Mouse (Mus musculus) left cerebral cortex, adult 8-10 months (tissue): ENCODE data around the gene Zfp580. TPM values are rescaled to one million over a fixed set of nuclear protein-coding genes. Genes with fewer than 3 reads are reported as not detected.
"Not testable (repeated sequence)": the region's sequence is repeated elsewhere in the genome, so short reads cannot be mapped to it uniquely, and the experiment has no call there.

Experiments used
- DNase-seq, 2 experiments: peaks; one replicate each; pipeline ENCODE4 v3.0.0; 2022; ENCODE audit warnings: low spot score in 2 of 2
- total RNA-seq, 4 experiments: library from RNA; stranded (reverse); gene quantifications; 2 replicates each; pipeline ENCODE4 v1.2.4; 2022

Zfp580 gene
- 10 to 100 TPM; 25.2 to 31.7 (median 27.2) TPM for total RNA-seq

DNA sequence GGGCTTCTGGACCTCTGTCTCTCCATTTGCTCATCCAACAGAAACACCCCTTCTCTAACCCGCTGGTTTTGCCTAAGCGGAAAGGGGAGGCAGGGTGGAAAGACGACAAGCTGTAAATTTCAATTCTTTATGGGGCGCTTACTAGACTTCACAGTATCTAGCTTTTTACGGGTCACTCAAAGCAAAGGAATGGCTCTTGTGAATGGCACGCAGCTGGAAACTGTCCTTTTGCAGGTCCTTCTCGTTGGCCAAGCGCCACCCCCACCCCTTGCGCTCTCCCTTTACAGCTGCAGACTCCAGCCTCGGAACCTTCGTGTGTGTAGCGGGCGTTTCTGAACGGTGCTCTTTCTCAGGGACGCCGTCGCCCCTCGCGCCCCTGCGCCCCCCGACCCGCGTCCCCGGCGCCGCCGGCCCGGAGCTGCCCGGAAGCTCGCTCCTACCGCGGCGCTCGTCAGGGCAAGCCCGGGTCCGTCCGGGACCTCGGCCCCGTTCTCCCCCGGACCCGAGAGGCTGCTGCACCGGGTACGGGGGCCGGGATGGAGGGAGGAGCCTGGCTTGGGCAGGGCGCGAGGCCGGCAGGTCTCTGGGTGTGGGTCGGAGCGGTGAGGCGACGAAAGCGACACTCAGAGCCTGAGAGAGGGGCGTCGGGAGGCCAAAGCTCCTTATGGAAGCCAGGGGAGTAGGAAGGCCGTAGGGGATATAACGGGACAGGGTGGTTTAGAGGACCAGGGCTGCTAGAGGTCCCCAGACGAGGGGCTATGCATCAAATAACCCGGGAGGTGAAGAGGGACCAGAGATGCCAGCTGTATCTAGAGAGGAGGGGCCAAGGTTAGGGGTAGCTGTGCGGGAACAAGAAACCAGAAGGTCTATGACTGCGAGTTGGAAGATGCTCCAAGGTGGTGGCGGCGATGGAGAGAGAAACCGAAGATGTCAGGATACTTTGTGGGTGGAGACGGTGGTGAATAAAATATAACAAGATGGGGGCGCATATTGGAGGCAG is at the start of gene Zfp580:
Zfp580 (plus strand) TSS at position 346 of the 1,000 bp plus-strand sequence.
- peak in 1 of 2 experiments; percentile 76 for DNase-seq

DNA sequence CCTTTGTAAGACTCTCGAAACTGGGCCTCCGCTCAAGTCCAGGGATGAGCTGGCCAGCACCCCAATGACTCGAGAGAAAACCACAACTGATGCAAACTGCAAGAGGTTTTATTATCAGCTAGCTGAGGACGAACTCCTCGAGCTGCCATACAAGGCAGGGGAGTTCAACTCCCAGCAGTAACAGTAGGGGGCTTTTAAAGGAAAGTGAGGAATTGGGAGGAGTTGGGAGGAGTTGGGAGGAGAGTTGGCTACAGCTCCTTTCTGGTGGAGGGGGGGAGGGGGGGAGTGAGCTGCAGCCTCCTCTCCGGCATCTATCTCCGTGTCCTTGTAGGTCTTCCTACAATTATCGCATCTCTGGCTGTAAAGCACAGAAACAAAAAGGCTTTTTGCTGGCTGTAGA is 48.5 kb upstream of the Zfp580 start:
- not testable (repeated sequence) for DNase-seq

DNA sequence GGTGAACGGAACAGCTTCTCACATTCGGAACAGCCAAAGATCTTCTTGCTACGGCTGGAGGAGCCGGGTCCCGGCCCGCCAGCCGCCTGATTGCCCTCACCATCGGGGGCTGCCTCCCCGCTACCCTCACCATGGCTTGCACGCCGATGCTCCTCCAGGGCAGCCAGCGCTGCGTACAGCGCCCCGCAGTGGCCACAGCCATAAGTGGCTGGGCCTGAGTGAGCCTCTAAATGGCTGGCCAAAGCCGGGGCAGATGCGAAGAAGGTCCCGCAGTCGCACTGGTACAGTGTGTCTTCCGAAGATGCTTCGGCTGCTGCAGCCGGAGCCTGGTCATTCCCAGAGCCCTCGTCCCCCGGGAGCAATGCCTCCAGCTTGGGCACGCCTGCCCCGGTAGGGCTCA is 43.1 kb upstream of the Zfp580 start:
- no peak for DNase-seq

DNA sequence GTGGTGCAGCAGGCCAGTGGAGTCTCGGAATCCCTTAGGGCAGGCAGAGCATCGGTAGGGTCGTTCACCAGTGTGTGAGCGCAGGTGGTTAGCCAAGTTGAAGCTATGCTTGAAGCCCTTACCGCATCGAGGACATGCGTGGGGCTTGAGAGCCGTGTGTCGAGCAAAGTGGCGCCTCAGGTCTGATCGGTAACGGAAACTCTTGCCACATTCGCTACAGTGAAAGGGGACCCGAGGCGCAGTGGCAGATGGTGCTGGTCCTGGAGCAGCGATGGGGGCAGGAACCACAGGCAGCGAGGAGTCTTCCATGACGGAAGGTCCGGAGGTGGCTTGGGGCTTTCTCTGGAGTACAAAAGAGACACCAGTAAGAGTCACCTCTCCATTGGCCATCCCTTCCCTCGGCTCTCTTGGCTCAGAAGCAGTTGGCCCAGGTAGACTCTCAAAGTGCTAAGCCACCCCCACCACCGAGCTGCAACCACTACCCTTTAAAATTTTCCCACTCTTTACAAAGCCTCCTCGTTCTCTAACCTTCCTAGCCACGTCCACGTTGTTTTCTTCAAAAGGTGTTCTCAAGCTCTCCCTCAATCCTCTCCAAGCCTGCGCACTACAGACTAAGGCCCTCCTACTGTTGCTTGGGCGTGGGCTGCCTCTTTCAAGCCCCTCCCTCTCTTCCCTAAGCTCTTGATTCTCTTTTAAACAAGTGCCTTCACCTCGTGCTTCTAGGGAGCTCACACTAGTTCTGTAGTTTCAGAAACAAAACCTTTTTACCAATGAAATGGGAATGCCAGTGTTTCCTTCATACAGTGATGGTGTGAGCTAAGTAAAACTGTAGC is 38.4 kb upstream of the Zfp580 start:
- DNase-seq = no peak

DNA sequence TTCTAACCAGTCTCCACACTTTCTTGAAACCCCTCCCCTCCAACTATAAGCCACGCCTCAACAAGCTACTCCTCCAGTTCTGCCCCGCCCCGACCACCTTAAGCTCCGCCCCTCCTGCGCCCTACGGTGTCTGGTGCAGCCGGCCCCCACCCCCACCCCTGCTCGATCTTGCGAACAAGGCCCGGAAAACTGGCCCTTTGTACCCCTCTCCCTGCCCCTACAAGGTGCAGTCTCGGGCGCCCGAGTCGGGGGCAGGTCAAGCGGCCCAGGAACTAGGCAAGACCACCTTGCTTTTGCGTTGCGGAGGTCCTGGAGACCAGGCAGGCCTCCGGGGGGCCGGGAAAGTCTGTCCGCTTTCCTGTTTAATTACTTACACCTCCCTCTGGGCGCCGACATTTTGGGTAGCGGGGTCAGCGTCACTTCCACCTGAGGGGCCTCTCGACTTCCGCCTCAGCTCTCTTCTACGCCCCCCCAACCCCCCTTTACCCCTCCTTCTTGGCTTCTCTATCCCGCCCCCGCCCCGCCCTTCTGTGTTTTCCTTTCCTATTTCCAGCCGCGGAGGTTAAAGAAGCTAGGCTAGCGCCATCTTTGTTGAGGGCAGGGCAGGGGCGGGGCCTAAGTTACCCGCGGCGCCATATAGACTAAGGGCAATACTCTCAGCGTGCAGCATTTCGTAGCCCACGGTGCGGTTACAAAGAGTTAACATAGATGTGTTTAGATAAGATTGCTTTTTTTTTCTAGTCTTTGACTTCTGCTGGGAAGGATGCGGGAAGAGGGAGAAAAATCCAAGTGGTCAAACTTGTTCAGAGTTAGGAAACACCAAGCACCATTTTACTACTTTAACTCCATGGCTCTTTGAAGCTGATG is 36.9 kb upstream of the Zfp580 start, which contains the start of the genes Zfp524 and Fiz1:
Zfp524 (plus strand) TSS at position 165 of the 867 bp plus-strand sequence.
Fiz1 (minus strand) TSS at position 447 of the 867 bp plus-strand sequence.
- DNase-seq = peak; percentile 95 to 96

DNA sequence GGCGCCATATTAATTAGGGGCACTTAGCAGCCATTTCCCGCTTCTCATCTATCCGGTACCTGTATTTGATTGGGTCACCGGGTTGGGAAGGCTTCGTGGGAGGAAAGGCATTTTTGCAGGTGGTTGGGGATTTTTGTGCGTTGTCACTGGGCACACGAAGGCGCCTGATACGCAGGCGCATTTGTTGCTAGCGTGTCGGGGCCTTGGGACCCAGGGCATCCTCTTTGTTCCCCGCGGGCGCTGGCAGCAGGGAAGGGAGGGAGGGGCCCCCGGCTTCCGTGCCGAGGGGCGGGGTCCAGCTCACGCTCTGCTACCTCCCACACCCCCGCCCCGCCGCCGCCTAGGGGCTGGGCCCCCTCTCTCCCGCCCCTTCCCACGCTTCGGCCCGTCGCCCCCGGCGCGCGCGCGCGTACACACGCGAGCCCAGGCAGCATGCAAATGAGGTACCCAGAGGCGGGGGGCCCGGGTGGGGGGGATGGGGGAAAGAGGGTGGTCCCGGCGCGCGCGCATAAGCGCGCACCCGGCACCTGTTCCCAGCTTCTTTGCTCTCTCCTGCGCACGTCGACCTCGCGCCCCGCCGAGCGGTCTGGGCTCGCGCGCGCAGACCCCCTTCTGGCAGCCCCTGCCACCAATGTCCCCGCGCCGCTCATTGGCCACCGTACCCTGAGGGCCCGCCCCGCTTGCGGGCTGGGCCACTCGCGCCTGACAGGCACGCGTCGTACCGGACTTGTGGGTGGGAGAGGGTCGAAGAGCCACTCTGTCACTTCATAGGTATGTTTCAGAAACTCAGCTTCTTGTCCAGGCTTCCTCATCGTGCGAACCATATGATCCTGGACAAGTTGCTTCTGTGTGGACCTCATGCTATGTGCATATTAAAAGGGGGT is 36.0 kb upstream of the Zfp580 start, which contains the start of gene Gm44973:
Gm44973 (plus strand) TSS at position 379 of the 884 bp plus-strand sequence.
- peak; percentile 82 to 93 for DNase-seq

DNA sequence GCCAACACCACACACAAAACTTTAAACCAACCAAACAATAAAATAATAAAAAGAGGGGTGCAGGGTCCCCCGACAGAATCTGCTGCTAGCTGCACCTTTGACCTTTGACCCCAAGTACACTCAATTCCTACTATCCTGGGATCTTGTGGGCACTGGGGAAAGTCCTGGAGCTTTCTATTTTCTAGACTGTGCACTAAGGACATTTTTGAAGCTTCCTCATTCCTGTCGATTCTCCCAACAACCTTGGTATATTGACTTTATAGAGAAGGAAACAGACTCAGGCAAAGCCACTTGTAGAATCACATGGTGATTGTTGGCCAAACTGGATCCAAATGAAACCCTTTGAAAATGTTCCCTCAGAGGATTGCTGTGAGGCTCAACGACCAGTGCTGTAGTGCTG is 35.3 kb upstream of the Zfp580 start:
- no peak for DNase-seq

DNA sequence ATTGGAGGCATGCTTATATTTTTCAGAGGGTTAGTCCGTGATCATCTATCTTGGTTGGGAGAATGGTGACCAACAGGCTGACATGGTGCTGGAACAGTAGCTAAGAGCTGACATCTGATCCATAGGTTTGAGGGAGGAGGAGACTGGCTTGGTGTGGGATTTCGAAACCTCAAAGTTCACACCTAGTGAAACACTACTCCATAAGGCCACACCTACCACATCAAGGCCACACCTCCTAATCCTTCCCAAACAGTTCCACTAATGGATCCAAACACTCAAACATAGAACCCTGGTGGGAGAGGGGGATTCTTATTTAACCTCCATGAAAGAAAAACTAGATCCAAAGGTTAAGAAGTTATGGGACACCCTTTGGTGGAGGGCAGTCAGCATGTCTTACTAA is 34.4 kb upstream of the Zfp580 start:
- DNase-seq = no peak

DNA sequence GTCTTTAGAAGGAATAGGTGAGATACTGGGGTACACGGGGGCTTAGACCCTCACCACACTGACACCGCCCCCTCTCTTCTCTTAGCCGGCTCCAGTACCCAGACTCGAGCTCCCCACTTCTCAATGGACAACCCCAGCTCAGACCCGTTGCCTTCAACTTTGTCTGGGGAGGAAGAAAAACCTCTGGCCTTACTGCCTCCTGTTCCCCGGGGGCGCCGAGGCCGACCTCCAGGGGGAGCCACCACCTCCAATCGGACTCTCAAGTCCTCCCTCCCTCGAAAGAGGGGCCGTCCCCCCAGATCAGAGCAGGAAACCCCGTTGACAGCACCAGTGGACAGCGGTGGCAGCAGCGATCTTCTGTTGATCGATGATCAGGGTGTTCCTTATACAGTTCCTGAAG is 34.0 kb upstream of the Zfp580 start:
- DNase-seq = peak in 1 of 2 experiments; percentile 34

DNA sequence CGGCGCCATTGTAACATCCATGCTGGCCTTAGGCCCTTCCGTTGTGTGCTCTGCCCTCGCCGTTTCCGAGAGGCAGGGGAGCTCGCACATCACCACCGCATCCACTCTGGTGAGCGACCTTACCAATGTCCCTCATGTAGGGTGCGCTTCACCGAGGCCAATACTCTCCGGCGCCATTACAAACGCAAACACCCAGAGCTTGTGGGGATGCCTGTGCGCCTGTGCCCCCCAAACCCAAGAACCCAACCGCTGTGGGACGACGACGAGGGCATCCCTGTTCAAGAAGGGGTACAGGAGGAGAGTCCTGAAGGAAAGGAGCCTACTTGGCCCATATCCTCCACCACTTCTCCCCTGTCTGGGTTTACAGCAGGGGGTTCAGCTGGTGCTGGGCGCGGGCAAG is 33.4 kb upstream of the Zfp580 start:
- DNase-seq = no peak

DNA sequence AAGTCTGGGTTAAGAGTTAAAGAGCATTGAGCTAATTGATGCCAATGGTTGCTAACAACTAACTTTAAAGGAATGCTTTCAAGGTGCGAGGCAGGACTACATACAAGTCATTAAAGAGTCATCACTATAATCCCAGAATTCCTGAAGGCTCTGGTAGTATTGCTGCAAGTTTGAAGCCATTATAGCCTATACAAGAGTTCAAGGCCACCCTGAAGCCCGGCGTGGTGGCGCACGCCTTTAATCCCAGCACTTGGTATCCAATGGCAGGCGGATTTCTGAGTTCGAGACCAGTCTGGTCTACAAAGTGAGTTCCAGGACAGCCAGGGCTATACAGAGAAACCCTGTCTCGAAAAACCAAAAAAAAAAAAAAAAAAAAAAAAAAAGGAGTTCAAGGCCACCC is 31.8 kb upstream of the Zfp580 start:
- not testable (repeated sequence) for DNase-seq

DNA sequence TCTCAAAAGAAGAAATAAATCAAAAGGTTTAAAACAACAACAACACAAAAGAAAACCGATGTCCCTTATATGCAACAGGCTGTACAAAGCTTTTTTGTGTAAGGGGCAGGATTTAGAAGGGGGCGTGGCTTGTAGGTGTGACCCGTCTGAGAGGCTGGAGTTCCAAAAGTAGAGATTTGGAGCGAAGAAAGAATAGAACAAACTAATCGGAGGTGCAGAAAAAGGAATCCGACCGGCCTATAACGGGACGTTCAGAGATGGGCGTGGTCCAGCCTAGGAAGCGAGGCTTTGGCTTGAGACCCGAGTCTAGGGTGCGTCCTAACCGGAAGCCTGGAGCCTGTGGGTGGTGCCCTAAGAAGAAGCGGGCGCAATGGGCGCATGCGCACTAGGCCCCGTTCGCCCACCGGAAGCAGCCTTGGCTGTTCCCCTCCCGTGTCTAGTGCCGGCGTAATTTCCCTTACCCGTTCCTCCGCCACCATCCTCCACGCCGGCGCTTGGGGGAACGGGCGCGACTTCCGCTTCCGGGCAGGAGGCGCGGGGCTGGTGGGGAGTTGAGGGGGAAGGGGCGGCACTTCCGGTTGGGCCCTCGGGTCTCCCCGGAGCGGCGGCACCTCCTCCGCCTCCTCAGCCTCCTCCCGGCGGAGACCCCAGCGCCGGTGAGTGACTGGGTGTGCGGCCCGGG is 31.2 kb upstream of the Zfp580 start, which contains the start of the genes Zfp865 and Ccdc106:
Zfp865 (plus strand) TSS at position 377 of the 682 bp plus-strand sequence.
Ccdc106 (plus strand) TSS at position 554 of the 682 bp plus-strand sequence.
- peak; percentile 98 to 99 for DNase-seq

DNA sequence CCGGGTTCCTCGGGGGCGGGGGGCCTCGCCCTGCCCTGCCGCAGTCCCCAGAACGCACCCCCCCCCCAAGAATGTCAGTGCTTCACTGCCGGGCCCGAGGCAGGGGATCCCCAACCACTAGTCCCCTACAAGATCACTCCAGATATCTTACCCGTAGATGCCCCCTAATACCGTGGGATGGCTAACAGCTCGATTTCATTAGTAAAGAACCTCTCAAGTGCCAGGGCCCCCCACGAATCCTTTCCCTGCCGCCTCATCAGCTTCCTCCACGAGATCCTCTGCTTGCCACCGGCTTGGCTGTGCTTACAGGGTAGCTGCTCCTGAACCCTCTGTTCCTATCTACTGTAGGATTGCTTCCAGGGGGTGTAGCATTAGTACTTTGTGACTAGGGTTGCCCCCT is 30.7 kb upstream of the Zfp580 start:
- DNase-seq = no peak

DNA sequence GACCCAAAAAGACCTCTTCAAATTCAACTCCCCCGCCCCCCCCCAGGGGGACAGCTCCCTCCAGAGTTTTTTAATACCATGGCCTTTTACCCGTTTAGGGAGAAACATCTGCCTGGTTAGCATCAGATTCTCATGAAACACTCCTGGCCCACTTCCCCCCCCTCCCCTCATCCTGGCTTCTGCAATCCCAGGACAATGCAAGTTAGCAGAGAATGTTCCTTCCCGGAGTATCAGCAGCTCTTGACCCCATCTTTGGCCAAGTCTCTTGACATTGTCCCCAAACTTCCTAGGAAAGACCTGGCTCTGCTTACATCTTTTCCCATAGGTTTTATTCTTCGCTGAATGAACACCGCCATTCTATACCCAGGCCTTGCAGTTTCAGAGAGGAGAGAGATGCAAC is 30.1 kb upstream of the Zfp580 start:
- DNase-seq = no peak

DNA sequence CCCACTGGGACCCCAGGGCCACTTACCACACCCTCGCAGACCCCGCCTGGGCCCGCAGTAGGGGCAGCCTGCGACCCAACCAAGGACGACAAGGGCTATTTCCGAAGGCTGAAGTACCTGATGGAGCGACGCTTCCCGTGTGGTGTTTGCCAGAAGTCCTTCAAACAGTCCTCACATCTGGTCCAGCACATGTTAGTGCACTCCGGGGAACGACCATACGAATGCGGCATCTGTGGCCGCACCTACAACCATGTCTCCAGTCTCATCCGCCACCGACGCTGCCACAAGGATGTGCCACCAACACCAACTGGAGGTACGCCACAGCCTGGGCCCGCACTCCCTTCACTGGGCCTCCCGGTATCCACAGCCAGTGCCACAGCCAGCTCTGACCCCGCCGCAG is 21.8 kb upstream of the Zfp580 start:
- DNase-seq = no peak

DNA sequence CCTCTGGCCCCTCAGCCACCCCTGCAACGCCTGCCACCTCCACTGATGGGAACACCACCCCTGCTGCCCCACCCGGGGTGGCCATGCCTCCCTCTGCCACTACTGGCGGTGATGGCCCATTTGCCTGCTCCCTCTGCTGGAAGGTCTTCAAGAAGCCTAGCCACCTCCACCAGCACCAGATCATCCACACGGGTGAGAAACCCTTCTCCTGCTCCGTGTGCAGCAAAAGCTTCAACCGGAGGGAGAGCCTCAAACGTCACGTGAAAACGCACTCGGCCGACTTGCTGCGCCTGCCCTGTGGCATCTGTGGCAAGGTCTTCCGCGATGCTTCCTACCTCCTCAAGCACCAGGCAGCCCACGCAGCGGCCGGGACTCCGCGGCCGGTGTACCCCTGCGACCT is 21.4 kb upstream of the Zfp580 start:
- DNase-seq = no peak

DNA sequence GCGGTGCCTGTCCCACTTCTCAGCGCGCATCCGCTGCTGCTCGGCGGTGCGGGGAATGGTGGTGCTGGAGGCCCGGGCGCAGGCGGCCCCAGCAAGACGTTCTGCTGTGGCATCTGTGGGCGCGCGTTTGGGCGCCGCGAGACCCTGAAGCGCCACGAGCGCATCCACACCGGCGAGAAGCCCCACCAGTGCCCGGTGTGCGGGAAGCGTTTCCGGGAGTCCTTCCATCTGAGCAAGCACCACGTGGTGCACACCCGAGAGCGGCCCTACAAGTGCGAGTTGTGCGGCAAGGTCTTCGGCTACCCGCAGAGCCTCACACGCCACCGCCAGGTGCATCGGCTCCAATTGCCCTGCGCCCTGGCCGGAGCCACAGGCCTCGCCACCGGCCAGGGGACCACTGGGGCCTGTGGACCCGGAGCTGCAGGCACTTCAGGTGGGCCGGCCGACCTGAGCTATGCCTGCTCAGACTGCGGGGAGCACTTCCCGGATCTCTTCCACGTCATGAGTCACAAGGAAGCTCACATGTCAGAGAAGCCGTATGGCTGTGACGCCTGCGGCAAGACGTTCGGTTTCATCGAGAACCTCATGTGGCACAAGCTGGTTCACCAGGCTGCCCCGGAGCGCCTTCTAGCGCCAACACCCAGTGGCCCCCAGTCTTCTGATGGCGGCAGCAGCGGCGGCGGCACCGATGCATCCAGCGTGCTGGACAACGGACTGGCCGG is 20.6 kb upstream of the Zfp580 start:
- DNase-seq = no peak

DNA sequence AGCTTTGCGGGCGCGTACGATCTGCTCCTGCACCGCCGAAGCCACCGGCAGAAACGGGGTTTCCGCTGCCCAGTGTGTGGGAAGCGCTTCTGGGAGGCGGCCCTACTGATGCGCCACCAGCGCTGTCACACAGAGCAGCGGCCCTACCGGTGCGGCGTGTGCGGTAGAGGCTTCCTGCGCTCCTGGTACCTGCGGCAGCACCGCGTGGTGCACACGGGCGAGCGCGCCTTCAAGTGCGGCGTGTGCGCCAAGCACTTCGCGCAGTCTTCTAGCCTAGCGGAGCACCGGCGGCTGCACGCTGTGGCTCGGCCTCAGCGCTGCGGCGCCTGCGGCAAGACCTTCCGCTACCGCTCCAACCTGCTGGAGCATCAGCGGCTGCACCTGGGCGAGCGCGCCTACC is 19.8 kb upstream of the Zfp580 start:
- DNase-seq = no peak
